Mouse (Mus musculus) retina, adult 2 months (tissue): ENCODE results near the gene Cfap57.
A peak's percentile ranks its signal among the peaks of the same experiment; 100 is the strongest.
"Not testable (repeated sequence)": the region's sequence is repeated elsewhere in the genome, so short reads cannot be mapped to it uniquely, and the experiment has no call there.

Source experiments
- DNase-seq: peaks from one replicate; pipeline ENCODE4 v3.0.0-alpha.2; 2012; ENCODE audit warnings: low read depth, low spot score

Gene Cfap57

GRCm38 (mm10) chr4:118564062-118564925 lies 56.3 kb downstream of the Cfap57 start:
- DNase-seq, result no peak

DNA sequence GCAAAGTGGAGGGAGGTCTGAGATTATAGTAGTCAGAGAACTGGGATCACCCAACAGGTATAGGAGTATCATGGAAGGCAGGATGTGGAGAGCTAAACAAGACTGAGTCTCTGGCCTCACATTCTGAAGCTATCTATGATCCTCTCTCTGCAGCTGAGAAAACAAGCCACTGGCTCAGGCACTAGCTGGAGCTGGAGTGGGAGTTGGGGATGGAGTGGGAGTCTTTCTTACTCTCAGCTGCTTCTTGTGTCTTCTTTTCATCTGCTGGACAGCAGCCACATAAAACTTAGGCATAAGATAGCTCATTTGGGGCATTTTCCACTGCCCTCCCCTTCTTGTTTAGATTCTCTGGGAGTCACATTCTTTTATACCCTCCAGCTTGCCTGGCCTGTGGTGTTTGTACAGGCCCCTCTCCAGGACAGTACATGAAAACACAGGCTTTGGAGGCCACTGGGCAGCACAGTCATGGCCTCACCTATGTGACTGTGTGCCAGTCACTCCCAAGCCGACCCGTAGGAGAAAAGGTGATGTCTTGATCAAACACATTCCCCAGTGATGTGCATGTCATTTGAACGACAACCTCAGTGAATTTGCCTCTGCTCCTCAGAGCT lies 67.4 kb downstream of the Cfap57 start:
- DNase-seq, result no peak

GRCm38 (mm10) chr4:118548130-118548480 lies 72.5 kb downstream of the Cfap57 start:
- peak; percentile 48 for DNase-seq

DNA sequence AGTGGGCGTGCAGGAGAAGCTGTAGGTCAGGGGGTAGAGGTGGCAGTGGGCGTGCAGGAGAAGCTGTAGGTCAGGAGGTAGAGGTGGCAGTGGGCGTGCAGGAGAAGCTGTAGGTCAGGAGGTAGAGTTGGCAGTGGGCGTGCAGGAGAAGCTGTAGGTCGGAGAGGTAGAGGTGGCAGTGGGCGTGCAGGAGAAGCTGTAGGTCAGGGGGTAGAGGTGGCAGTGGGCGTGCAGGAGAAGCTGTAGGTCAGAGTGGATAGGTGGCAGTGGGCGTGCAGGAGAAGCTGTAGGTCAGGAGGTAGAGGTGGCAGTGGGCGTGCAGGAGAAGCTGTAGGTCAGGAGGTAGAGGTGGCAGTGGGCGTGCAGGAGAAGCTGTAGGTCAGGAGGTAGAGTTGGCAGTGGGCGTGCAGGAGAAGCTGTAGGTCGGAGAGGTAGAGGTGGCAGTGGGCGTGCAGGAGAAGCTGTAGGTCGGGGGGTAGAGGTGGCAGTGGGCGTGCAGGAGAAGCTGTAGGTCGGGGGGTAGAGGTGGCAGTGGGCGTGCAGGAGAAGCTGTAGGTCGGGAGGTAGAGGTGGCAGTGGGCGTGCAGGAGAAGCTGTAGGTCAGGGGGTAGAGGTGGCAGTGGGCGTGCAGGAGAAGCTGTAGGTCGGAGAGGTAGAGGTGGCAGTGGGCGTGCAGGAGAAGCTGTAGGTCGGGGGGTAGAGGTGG lies 73.0 kb downstream of the Cfap57 start:
- DNase-seq, result not testable (repeated sequence)

GRCm38 (mm10) chr4:118544441-118545127 lies 76.0 kb downstream of the Cfap57 start:
- DNase-seq, result no peak

GRCm38 (mm10) chr4:118543592-118544260 lies 76.9 kb downstream of the Cfap57 start, which contains the start of gene Tmem125:
Tmem125 (minus strand) TSS chr4:118544044.
- DNase-seq, result no peak

- no peak for DNase-seq
Observed at GRCm38 (mm10) chr4:118543158-118543530, 77.4 kb downstream of the Cfap57 start.

DNA sequence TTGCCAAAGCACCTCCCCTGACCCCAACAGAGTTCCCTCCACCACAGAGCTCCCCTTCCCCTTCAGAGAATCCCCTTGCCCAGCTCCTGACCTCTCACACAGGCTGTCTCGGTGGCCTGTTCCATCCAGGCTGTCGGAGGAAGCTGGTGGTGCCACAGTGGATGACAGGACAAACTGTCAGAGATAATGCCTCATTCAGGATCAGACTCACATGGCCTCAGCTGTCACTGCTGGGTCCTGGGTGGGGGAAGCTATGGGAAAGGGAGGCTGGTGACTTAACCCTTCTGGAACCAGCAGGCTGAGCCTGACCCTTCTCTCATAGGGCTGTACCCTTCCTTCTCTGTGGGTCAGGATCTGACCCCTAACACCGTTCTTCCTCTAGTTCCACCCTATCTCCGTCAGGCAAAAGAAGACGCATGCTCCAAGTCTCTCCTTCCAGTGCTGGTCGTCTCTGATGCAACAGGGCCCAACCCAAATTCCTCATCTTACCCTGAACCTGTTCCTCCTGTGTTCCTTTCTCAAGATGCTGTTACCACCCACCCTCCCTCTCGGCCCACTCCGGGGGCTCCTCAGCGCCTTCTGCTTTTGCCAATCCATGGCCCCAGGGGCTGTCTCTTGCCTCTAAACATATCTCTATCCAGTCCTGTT lies 77.9 kb downstream of the Cfap57 start:
- DNase-seq, result no peak

- DNase-seq, result no peak
Observed at GRCm38 (mm10) chr4:118539904-118540303, 80.7 kb downstream of the Cfap57 start.

DNA sequence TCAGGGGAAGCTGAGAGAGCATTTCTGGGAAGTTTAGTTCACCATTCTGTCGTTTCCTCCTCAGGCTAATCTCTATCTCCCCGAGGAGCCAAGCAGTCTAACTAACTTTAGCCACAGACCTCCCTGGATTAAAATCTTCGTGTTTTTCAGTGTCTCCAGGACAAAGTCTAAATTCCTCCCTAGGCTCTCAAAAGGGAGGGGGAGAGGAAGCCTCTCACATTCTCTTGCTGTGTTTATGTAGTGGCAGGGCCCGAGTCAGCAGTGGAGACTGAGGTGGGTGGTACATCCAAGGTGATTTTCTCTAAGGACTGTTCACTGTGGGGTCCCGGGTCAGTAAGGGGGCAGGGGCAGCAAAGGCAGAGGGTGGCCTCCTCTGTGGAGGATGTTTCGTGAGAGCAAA lies 82.8 kb downstream of the Cfap57 start:
- DNase-seq, result no peak

- DNase-seq, result no peak
Observed at GRCm38 (mm10) chr4:118535610-118536009, 85.0 kb downstream of the Cfap57 start.

GRCm38 (mm10) chr4:118533605-118534004 lies 87.0 kb downstream of the Cfap57 start:
- no peak for DNase-seq

DNA sequence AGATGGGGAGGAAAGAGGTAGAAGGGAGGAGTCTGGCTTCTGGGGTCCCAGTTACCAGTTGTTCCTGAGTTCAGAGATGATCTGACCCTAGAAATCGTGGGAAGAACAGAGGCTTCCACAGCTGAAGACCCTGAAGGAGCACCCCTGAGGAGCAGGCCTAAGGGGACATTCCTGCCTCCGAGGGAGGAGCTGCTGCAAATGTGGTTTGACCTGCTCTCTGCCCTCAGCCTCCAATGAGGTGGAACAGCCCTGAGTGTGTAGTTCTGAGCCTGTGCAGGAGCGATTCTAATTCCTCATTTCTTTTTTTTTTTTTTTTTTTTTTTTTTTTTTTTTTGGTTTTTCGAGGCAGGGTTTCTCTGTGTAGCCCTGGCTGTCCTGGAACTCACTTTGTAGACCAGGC lies 87.4 kb downstream of the Cfap57 start:
- DNase-seq, result no peak

- DNase-seq, result no peak
Observed at GRCm38 (mm10) chr4:118532663-118533062, 87.9 kb downstream of the Cfap57 start.

DNA sequence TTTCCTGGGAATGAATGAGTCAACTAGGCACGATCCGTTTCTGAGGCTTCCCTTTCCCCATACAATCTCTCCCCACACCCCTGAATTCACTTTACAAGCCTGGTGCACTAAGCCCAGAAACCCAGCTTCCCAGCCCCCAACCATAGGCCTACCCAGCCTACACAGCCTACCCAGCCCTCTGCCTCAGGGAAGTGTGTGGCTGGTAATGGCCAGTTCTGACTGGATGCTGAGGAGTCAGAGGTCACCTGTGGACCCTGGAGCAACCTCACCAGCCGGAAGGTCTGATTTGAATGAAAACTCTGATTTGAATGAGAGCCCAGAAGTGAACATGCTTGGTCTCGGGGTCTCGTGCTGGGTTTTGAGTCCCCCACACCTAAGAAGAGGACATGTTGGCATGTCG lies 92.9 kb downstream of the Cfap57 start:
- DNase-seq, result no peak

DNA sequence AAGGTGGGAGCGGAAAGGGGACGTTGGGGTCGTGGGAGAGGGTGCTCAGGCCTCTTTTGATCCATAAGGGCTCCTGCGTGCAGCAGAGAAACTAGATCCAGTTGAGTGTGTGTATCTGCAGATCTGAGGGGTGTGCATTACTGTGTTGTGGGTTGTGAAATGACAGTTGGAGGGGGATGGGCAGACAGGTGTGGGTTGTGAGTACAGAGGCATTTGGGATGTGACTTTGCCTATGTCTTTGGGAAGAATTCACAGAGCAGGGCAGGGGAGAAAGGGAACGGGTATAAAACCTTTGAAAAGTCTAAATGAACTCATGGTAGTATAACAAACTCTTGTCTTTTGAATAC lies 93.3 kb downstream of the Cfap57 start:
- no peak for DNase-seq

- DNase-seq, result no peak
Observed at GRCm38 (mm10) chr4:118526408-118527334, 93.9 kb downstream of the Cfap57 start, which contains the start of gene 2610528J11Rik. 2610528J11Rik (plus strand) TSS chr4:118526999.

- DNase-seq, result no peak
Observed at GRCm38 (mm10) chr4:118525779-118526178, 94.8 kb downstream of the Cfap57 start.

GRCm38 (mm10) chr4:118523976-118524375 lies 96.6 kb downstream of the Cfap57 start:
- no peak for DNase-seq

GRCm38 (mm10) chr4:118522248-118522647 lies 98.3 kb downstream of the Cfap57 start:
- no peak for DNase-seq
